Mouse (Mus musculus) G1E-ER4 (cell line): ENCODE data around the gene Frmd6. TPM values are rescaled to one million over a fixed set of nuclear protein-coding genes. Genes with fewer than 3 reads are reported as not detected.

Experiments used
- GATA1 ChIP-seq: IDR thresholded peaks from one replicate; pipeline ENCODE4 v1.8.0; 2012; ENCODE audit warnings: low read length, inconsistent platforms
- polyA plus RNA-seq: library from polyadenylated mRNA; stranded (reverse); fragments of >175 nt; gene quantifications from 2 replicates; pipeline ENCODE4 v1.2.3, GENCODE M21; 2012

Gene Frmd6
- polyA plus RNA-seq, 1 experiment, result 7.3 TPM

DNA sequence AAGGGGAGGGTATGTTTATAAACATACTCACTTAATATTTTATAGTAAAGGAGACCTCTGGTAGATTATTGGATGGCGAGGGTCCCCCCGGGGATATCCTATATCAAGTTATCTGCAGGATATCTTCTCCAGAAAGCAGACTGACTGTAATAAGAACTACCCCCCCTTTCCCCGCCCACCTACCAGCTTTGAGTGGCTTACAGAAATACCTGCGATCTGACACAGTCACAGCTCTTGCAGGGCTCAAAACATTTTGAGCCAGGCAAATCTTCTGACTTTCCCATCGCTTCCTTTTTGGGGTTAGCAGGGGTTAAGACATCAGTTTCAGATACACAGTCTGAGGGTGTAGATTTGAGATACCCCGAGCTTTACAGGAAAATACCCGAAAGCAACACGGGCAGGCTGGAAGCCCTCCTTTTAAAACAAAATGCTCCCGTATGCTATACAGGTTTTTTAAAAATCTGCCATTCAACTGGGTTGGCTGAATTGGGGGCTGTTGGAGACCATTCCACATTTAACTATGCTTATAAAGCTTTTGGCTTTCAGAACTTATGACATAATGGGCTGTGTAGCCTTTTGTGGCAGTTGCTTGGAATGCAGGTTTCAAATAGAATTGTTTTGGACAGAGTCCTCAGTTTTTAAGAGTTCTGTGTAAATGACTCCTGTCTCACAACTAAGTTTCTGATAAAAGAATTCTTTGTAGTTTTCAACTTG lies 2.0 kb downstream of the Frmd6 start:
- TF ChIP-seq GATA1, result no peak

DNA sequence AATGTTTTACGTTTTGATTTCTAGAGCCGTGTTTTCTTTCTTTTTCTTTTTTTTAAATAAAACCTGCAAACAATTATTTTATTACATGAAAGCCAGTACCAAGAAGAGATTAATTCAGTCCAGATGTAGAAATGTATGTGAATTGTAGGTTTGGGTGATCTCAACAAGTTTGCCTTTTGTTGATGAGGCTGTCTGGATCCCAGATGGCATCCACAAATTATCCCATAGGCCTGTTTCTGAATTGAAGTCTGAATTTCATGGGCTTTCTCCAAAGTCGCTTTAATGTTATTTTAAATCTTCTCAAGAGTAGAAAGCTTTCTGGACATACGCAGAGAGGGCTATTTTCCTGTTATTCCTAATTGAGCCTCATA lies 2.6 kb downstream of the Frmd6 start:
- TF ChIP-seq GATA1, result no peak

DNA sequence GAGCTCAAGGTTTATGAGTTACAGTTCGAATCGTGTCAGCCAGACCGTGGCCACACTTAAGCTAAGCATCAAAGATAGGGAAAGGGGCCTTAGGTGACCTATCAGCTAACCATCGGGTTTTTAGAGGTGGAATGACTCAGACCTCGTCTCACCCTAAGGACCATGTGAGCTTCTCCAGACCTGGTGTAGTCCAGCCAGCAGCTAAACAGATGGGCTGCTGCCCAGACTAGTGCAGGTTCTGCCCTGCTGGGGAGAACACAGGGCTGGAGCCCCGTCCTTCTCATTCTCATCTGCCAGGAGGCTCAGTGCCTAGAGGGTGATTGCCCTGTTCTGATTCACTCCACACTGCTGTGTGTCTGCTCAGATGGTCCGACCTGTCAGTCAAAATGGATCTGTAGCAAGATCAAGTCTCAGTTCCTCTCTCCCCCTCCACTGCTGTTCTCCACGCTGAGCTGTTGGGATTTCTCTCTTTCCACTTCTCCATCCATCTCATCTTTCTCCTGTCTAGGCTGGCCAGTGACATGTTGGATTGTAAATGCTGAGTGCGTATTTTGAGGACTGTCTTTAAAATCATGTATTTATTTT lies 5.8 kb downstream of the Frmd6 start:
- TF ChIP-seq GATA1, result no peak

DNA sequence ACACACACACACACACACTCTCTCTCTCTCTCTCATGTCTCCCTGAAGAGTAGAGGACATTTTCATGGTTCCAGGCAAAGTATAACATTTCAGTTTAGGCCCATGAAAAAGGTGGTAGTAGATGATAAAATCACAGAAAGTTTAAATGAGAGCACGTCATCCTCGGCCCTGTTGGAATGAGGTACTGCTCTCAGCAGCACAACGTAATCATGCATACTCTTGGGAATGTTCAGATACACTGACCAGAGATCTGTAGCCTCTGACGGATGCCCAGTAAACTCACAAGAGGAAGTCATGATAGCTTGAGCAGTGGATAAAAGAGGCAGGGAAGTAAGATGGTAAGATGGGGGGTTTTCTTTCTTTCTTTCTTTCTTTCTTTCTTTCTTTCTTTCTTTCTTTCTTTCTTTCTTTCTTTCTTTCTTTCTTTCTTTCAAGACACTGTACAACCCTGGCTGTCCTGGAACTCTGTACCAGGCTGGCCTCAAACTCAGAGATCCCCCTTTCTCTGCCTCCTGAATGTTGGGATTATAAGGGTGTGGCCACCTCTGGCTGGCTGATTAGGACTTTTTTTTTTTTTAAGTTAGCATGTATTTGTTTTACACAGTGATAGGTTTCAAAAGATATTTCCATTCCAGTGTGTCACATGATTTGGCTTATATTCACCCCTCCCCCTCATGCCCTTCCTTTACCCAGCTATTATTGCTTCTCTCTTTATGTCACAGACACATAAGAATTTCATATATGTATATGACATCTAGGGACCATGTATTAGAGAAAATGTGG lies 7.1 kb downstream of the Frmd6 start:
- TF ChIP-seq GATA1, result no peak

DNA sequence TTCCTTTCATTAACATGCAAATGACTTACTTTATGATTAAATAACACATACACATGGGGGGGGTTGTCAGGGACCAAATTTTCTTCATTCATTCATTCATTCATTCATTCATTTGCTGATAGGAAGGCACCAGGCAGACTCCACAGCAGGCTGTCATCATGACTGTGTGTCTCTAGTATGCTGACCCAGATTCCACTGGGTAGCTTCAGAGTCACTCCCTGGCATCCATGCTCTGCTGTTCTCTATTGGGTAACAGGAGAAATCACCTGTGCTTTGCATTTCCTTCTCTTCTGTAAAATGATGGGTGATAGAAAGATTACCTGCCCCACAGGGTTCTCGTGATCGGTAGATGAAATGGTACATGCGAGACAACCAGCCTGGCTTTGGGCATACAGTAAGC lies 7.7 kb downstream of the Frmd6 start:
- no peak for TF ChIP-seq GATA1

DNA sequence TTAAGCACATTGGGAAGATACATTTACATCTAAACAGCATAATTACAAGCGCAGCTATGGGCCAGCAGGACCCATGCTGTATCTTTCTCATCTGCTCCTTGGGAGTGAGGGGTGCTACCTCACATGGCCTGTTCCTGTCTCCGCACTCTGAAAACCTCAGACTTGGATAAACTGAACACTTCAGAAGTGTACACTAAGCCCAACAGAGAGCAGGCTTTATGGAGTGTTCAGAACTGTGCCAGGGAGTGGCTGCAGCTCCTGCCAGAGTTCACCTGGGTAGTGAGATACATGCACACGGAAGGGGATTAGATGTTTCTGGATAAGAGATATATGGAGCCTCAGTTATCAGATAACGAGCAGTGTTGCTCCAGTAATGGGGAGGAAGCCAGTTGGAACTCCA lies 8.7 kb downstream of the Frmd6 start:
- no peak for TF ChIP-seq GATA1

DNA sequence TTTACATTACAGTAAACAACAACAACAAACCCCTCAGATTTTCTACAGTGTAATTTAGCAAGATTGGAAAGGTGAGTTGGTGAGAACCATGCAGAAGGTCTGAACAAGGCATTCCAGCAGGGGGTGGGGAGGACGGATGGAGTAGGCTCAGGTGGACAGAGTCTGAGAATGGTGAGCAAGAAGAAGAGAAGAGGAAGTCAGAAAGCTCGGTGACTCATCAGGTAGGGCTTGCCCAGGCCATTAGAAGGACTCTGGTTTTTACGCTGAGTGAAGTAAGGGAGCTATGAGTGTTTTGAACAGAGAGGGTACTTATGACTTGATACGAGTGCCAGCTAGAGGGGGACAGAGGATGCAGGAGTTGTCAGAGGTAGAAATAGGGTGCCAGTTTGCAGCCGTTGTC lies 9.7 kb downstream of the Frmd6 start:
- TF ChIP-seq GATA1, result no peak

DNA sequence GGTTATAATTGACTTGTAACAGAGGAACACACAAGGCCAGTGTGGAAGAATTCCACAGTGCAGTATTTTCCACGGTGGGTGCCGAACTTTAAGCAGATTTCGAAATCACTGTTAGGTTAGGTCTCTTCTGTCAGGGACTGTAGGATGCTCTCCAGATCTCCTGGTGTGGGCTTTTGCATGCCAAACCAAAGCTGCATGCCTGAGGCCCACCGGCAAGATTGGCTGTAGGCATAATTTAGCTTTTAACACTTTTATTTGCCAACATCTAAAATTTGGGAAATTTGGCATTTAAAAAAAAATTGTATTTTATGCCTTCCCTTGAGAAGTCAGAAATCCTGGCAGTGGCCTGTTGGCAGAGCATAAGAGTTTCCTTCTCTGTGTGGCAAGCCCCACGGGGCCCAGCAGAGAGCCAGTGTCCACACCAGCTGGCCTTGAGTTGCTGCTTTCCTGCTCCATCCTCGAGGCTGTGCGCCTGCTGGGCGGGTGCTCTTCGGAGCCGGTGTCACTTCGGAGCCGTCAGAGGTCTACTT lies 12.5 kb downstream of the Frmd6 start:
- no peak for TF ChIP-seq GATA1

DNA sequence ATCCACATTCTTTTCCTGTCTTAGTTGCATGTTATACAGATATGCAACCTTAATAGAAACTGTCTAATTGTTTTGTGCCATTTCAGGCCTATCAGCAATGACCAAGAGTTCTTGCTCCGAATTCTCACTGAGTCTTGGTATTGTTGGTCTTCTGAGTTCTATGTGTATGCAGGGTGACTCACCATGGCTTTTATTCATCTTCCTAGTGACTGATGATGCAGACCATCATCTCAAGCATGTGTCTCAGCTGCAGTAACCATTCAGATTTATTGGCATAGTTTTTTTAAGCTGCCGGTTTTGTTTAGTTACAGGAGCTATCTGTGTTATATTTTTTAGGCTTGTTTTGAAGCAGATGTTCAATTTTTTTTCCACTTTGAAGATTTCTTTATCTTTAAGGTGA lies 20.1 kb downstream of the Frmd6 start:
- TF ChIP-seq GATA1, result no peak

DNA sequence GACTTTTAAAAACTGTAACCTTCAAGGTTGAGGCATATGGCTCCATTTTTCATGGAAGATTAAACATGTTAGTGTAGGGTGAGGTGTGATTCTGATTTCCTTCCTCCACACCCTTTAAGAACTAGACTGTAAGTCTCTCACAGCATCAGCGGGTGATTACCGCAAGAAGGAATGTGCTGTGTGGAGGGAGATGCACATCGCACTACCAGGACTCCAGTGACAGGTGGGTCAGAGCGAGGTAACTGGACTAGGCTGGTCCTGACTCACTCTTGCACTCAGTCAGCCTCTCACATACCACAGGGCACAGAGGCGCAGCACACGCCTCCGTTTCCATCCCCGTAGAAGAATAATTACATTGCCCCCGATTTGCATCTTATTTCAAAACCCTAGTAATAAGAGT lies 23.7 kb downstream of the Frmd6 start:
- no peak for TF ChIP-seq GATA1

DNA sequence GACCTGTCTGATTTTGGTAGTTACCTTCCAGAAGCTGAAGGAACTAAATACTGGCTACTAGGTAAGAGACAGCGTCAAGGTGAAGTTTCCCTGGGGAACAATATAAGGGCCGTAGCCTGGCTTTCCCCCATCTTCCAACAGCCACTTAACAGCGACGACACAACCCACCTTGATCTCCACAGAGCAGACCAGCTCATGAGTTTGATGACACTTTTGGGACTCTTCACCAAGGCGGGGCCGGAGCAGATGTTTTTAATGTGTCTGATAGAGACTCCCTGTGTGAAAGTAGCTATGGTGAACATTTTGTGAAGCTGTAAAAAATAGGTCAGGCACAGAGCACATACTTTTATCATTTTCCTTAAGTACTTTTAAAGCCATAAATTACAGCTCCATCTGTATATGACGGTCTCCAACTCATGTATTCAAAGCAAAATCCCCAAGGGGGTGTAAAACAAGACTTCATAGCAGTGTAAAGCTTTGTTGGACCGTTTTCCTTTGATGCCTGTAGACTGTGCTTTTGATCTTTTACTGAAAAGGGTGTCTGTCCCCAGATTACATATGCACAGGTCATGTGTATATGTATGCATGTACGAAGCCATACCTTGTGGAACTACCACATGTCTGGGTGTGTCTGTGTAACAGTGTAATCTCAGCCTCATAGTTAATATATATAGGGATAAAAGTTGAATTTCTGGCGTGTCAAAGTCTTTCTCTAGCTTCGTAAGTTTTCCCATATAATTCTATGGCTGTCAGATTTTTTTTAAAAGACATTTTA lies 24.4 kb downstream of the Frmd6 start:
- TF ChIP-seq GATA1, result no peak

DNA sequence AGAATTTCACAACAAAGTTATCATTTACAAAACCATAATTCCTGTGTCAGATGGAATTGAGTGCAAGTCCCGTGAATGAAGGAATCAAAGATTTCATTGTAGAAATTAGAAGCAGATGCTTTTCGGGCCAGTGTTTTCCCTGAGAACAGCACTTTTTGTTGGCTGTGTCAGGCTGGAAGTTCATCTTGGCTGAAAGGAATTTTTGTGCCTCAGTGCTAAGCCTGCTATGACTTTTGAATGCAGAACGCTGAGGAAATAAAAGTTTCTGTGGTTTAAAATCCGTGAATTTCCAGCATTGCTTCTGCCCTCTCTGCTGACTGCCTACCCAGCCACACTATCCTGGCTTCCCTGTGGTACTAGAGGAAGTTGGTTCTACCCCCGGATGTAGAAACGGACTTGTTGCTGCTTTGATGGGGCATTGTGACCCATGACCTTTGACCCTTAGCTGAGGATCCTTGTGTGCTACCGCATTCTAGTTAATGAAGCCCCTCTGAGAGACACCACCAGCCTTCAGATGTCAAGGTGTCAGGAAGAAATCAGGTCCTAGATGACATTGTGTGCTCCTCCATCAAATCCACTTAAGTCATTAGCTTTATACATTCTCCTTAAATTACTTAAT lies 26.1 kb downstream of the Frmd6 start:
- TF ChIP-seq GATA1, result no peak

DNA sequence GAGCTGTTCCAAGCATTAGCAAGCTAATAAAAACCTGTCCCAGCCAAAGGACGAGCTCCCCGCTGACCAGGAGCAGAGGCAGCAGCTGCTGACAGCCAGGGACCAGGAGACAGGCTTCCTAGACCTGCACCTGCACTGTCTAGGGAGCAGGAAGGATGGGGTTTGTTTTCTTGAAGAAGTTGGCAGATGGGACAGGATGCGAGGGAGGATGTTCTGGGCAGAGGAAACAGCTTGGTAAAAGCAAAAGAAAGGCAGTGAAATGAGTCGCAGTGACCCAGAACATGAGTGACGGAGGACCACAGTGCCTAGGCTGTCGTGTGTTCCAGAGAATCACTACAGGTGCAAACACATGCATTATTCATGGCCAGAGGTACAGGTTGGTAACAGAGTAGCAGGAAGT lies 27.7 kb downstream of the Frmd6 start:
- TF ChIP-seq GATA1, result no peak

DNA sequence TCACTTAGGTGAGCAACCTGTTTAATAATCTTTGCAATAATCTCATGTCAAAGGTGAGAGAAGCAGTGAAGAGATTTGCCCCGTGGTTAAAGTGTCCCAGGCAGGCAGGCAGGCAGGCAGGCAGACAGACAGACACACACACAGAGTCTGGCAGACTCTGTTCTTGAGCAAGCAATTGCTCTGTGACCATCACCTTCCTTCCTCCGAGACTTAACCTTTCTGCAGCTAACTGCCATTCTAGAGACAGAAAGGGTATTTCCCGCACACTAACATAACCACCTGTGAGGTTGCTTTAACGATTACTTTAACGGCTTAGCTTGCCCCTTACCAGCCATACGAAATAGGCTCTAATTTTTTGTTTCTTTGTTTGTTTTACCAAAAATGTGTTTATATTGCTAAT lies 30.4 kb downstream of the Frmd6 start:
- TF ChIP-seq GATA1, result no peak

DNA sequence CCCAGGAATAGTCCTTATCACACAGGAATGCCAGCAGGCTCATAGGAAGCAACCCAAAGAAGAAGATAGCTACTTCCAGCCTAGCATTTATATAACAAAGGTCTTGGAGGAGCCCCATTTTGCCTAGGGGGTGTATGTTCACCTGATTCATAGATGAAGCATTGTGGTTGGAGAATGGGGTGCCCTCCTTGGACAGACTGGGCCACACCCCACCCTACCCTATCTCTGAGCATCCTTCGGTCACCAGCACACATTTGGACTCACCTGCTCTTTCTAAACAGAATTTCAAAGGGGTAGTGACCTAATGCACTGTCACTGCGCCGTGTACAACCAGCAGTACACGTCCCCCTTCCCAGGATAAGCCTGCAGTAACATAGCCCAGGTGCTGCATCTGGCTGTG lies 31.5 kb downstream of the Frmd6 start:
- TF ChIP-seq GATA1, result no peak

DNA sequence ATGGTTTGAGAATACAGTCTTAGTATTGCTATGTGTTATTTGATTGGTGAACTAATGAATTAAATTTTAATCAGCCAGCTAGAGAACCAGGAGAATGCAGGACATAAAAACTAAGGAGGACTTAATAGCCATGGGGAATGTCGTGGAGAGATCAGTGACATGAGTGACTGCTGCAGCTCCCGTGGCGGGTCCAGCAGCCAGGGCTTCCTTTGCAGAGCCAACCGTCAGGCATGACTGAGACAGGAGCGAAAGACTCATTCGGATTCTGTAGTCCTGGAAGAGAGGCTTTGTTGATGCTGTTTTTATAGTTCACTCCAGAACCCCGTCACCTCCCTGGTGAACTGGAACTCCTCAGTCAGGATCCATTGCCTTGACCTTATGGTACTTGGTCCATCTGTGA lies 38.0 kb downstream of the Frmd6 start:
- no peak for TF ChIP-seq GATA1
